In the genomic region with DNA sequence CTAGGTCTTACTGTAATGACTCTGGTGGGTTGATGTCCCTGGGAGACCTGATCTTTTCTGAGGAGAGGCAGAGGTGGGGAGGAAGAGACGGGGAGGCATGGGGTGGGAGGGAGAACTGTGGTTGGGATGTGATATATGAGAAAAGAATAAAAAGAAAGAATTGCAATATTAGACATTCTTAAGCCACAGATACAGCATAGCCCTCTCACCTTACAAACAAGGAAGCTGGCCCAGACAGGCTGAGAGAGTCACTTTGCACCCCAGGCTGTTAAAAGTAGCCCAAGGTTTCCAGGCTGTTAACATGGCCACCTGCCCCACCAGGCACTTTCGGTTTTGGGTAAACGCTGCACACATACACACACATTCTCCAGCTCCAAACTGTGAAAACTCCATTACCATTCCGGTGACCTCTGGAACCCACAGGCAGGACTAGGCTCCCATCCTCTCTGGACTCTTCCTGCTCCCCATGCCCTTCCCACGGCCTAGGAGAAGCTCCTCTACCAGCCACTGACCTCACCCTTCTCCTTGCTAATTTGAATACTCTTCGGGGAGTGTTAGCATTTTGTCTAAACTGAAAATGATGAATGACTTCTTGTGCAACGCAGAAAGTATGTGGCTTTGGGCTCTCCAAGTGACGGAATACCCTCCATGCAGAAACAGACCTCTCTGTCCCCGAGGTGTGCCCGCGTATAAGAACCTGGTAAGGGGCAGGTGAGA, we compare ENCODE assay signal across 16 mouse cellular contexts.
DNase-seq lines count a peak whose midpoint lies in the region; ATAC-seq lines count a peak whose summit lies in the region.
"Had no signal": no experiment of that assay in that cellular context is flagged by ENCODE, and none has a peak within 500 bp of the region (broad histone marks: within the 10 kb centered on the region; RNA-seq: fewer than 3 reads in every experiment).

No protein-coding gene starts in this region.

- 42% methylated on average over 11 of the region's 11 CpGs for WGBS in lung, embryonic 16.5 days

- H3K9ac ChIP-seq in lung, embryonic 16.5 days (ENCODE audit: low read length), result no peak overlapping the region
- H3K9ac ChIP-seq: embryonic facial prominence, embryonic 13.5 days; intestine, embryonic 15.5 days; liver, embryonic 13.5 days had no signal

- ATAC-seq in lung, embryonic 16.5 days (ENCODE audit: low read depth), result no peak
- ATAC-seq in hematopoietic stem cell, adult 5-6 weeks (replicated peaks in 1 of 2; ENCODE audit: insufficient read depth in 1 of 2, low FRiP score in 2 of 2, low TSS enrichment in 1 of 2, low read depth in 1 of 2, poor library complexity in 2 of 2, severe bottlenecking in 2 of 2), result peak; percentile 63 to 73
- ATAC-seq in neutrophil, adult 5-6 weeks (ENCODE audit: extremely low read depth, insufficient number of reproducible peaks, low FRiP score, poor library complexity, severe bottlenecking), result peak; percentile 64
- ATAC-seq: forebrain, embryonic 14.5 days; intestine, embryonic 15.5 days had no signal

- no peaks in the 10 kb centered on the region for H3K9me3 ChIP-seq in lung, embryonic 16.5 days (ENCODE audit: control insufficient read depth, low read length)
- H3K9me3 ChIP-seq: embryonic facial prominence, embryonic 13.5 days; intestine, embryonic 15.5 days; liver, embryonic 13.5 days had no signal

- 0 out of 2 replicates have a peak overlapping the region, but pooled peaks have one; percentile 1 for H3K4me2 ChIP-seq in lung, embryonic 16.5 days (ENCODE audit: low read depth, low read length)
- H3K4me2 ChIP-seq: embryonic facial prominence, embryonic 13.5 days; intestine, embryonic 15.5 days; liver, embryonic 13.5 days had no signal

- H3K4me3 ChIP-seq in lung, embryonic 16.5 days (ENCODE audit: low read length), result no peak overlapping the region
- H3K4me3 ChIP-seq: embryonic facial prominence, embryonic 13.5 days; intestine, embryonic 15.5 days; liver, embryonic 13.5 days had no signal

- H3K27me3 ChIP-seq in lung, embryonic 16.5 days (ENCODE audit: control insufficient read depth, insufficient read depth, low read depth, low read length), result no peaks in the 10 kb centered on the region
- H3K27me3 ChIP-seq: intestine, embryonic 15.5 days; liver, embryonic 13.5 days had no signal

- H3K27ac ChIP-seq in lung, embryonic 16.5 days (ENCODE audit: low read length), result no peak overlapping the region
- H3K27ac ChIP-seq: embryonic facial prominence, embryonic 13.5 days; intestine, embryonic 15.5 days; liver, embryonic 13.5 days had no signal

- peak; percentile 14 for DNase-seq in adrenal gland, adult 2 months
- DNase-seq in adrenal gland, postnatal 36 days, result no peak
- DNase-seq in lung, postnatal 25 days (ENCODE audit: low spot score), result no peak
- no peak for DNase-seq in right cerebral cortex, postnatal 4 days
- DNase-seq in layer of hippocampus, postnatal 10 days (ENCODE audit: low spot score in 2 of 2), result no peak
- DNase-seq: adrenal gland, postnatal 10 days; cerebellum, adult 9-11 months; heart, adult 11 months; heart, postnatal 10 days; liver, embryonic 13.5 days had no signal

- no peaks in the 10 kb centered on the region for H3K36me3 ChIP-seq in lung, embryonic 16.5 days (ENCODE audit: control insufficient read depth, insufficient read depth, low read length)
- H3K36me3 ChIP-seq: embryonic facial prominence, embryonic 13.5 days; intestine, embryonic 15.5 days; liver, embryonic 13.5 days had no signal

- 0 out of 2 replicates have a peak, but pooled peaks cover 4% of the 10 kb centered on the region for H3K4me1 ChIP-seq in lung, embryonic 16.5 days (replicated peaks; ENCODE audit: control insufficient read depth, insufficient read depth, low read length)
- H3K4me1 ChIP-seq: intestine, embryonic 15.5 days had no signal
